Mouse (Mus musculus) CH12.LX (cell line): ENCODE results near the gene Alpk3. TPM values are rescaled to one million over a fixed set of nuclear protein-coding genes. Genes with fewer than 3 reads are reported as not detected.

Experiments used
- DNase-seq: peaks from one replicate; pipeline ENCODE4 v3.0.0-alpha.2; 2013; ENCODE audit errors: extremely low read depth
- H3K27ac ChIP-seq: 2 replicates; pipeline ENCODE4 v1.5.1; 2012; ENCODE audit warnings: low read depth, mild to moderate bottlenecking, control low read depth, moderate library complexity; ENCODE audit not compliant: insufficient read depth
- H3K27me3 ChIP-seq: replicated peaks from 2 replicates; pipeline ENCODE3; 2012; ENCODE audit warnings: inconsistent platforms
- H3K36me3 ChIP-seq, 2 experiments: replicated peaks in 1 of 2; 2 replicates each; pipeline versions ENCODE3 to v1.6.1; 2012; ENCODE audit warnings: inconsistent platforms in 1 of 2, low read length in 1 of 2, mild to moderate bottlenecking in 1 of 2, mixed read lengths in 1 of 2, moderate library complexity in 1 of 2; ENCODE audit not compliant: control insufficient read depth in 1 of 2, insufficient read depth in 1 of 2
- H3K4me1 ChIP-seq, 2 experiments: 2 replicates each; pipeline ENCODE4 v1.6.1; 2012; ENCODE audit warnings: inconsistent platforms in 1 of 2, moderate library complexity in 1 of 2; ENCODE audit not compliant: insufficient read depth in 2 of 2, control insufficient read depth in 1 of 2
- H3K4me2 ChIP-seq: 2 replicates; pipeline ENCODE4 v1.6.1; 2012; ENCODE audit warnings: low read depth, mild to moderate bottlenecking, control low read depth; ENCODE audit not compliant: poor library complexity, insufficient read depth, severe bottlenecking
- H3K4me3 ChIP-seq, 3 experiments: fragments of 150-350 bp in 1 of 3; sonication (generic) in 1 of 3; replicated peaks in 1 of 3; 2 replicates each; pipeline versions ENCODE3 to v1.5.1; 2011 to 2012; ENCODE audit warnings: low read depth in 2 of 3, low read length in 2 of 3, mild to moderate bottlenecking in 2 of 3, moderate library complexity in 2 of 3, control low read depth in 1 of 3, improper control_type of control experiment in 1 of 3, inconsistent platforms in 1 of 3, mixed read lengths in 1 of 3; ENCODE audit not compliant: poor library complexity in 1 of 3
- H3K79me2 ChIP-seq: replicated peaks from 2 replicates; pipeline ENCODE4 v1.6.1; 2012; ENCODE audit warnings: mild to moderate bottlenecking, moderate library complexity; ENCODE audit not compliant: control insufficient read depth, poor library complexity, insufficient read depth, severe bottlenecking; ENCODE audit errors: extremely low read depth
- H3K9ac ChIP-seq: 2 replicates; pipeline ENCODE4 v1.6.1; 2012; ENCODE audit warnings: low read depth, mild to moderate bottlenecking, control low read depth, moderate library complexity; ENCODE audit not compliant: insufficient read depth
- H3K9me3 ChIP-seq: replicated peaks from 2 replicates; pipeline ENCODE3; 2012; ENCODE audit warnings: low read length, inconsistent platforms, mixed read lengths
- CHD1 ChIP-seq: IDR thresholded peaks from 2 replicates; pipeline ENCODE4 v1.6.1; 2012; ENCODE audit warnings: low read depth, low read length, improper control_type of control experiment, inconsistent platforms
- CTCF ChIP-seq, 2 experiments: IDR thresholded peaks in 1 of 2; conservative IDR thresholded peaks in 1 of 2; 2 replicates each; pipeline ENCODE4 v1.5.1; 2011 to 2012; ENCODE audit warnings: low read depth in 2 of 2, low read length in 2 of 2, improper control_type of control experiment in 1 of 2, inconsistent platforms in 1 of 2, mild to moderate bottlenecking in 1 of 2, moderate library complexity in 1 of 2
- EP300 ChIP-seq: IDR thresholded peaks from 2 replicates; pipeline ENCODE4 v1.6.1; 2011; ENCODE audit warnings: low read length, improper control_type of control experiment
- ETS1 ChIP-seq: conservative IDR thresholded peaks from 2 replicates; pipeline ENCODE4 v1.6.1; 2012; ENCODE audit warnings: low read depth, mild to moderate bottlenecking, inconsistent platforms, low read length, improper control_type of control experiment, moderate library complexity
- JUN ChIP-seq: IDR thresholded peaks from 2 replicates; pipeline ENCODE4 v1.6.1; 2011; ENCODE audit warnings: low read depth, mild to moderate bottlenecking, low read length, improper control_type of control experiment, moderate library complexity; ENCODE audit not compliant: insufficient read depth
- MAFK ChIP-seq: IDR thresholded peaks from 2 replicates; pipeline ENCODE4 v1.6.1; 2011; ENCODE audit warnings: low read length, improper control_type of control experiment; ENCODE audit not compliant: insufficient replicate concordance
- MAZ ChIP-seq: IDR thresholded peaks from 2 replicates; pipeline ENCODE4 v1.6.1; 2012; ENCODE audit warnings: low read depth, mild to moderate bottlenecking, inconsistent platforms, low read length, improper control_type of control experiment, moderate library complexity
- NELFE ChIP-seq: IDR thresholded peaks from 2 replicates; pipeline ENCODE4 v1.6.1; 2011; ENCODE audit warnings: low read depth, low read length, improper control_type of control experiment
- NRF1 ChIP-seq: IDR thresholded peaks from 2 replicates; pipeline ENCODE4 v1.6.1; 2014; ENCODE audit warnings: low read depth, mild to moderate bottlenecking, inconsistent platforms, low read length, improper control_type of control experiment, moderate library complexity
- PAX5 ChIP-seq: IDR thresholded peaks from 2 replicates; pipeline ENCODE4 v1.6.1; 2012; ENCODE audit warnings: low read length, inconsistent platforms, mixed read lengths
- POLR2A ChIP-seq: IDR thresholded peaks from 2 replicates; pipeline ENCODE4 v1.6.1; 2011; ENCODE audit warnings: low read depth, mild to moderate bottlenecking, improper control_type of control experiment, low read length
- POLR2AphosphoS2 ChIP-seq: IDR thresholded peaks from 2 replicates; pipeline ENCODE4 v1.6.1; 2011; ENCODE audit warnings: low read depth, low read length, improper control_type of control experiment
- RAD21 ChIP-seq: IDR thresholded peaks from 2 replicates; pipeline ENCODE4 v1.6.1; 2011; ENCODE audit warnings: low read depth, mild to moderate bottlenecking, low read length, improper control_type of control experiment, moderate library complexity
- RCOR1 ChIP-seq: conservative IDR thresholded peaks from 2 replicates; pipeline ENCODE4 v1.6.1; 2012; ENCODE audit warnings: low read depth, mild to moderate bottlenecking, inconsistent platforms, low read length, improper control_type of control experiment
- SIN3A ChIP-seq: IDR thresholded peaks from 2 replicates; pipeline ENCODE4 v1.6.1; 2012; ENCODE audit warnings: low read length, improper control_type of control experiment, inconsistent platforms
- TBP ChIP-seq: conservative IDR thresholded peaks from 2 replicates; pipeline ENCODE4 v1.6.1; 2011; ENCODE audit warnings: low read depth, low read length, improper control_type of control experiment
- UBTF ChIP-seq: IDR thresholded peaks from 2 replicates; pipeline ENCODE4 v1.6.1; 2012; ENCODE audit warnings: low read depth, mild to moderate bottlenecking, inconsistent platforms, low read length, improper control_type of control experiment, moderate library complexity
- USF2 ChIP-seq: conservative IDR thresholded peaks from 2 replicates; pipeline ENCODE4 v1.6.1; 2011; ENCODE audit warnings: low read depth, low read length, improper control_type of control experiment
- ZC3H11A ChIP-seq: IDR thresholded peaks from 2 replicates; pipeline ENCODE4 v1.6.1; 2012; ENCODE audit warnings: low read depth, mild to moderate bottlenecking, inconsistent platforms, low read length, improper control_type of control experiment
- ZKSCAN1 ChIP-seq: IDR thresholded peaks from 2 replicates; pipeline ENCODE4 v1.6.1; 2012; ENCODE audit warnings: low read depth, inconsistent platforms, low read length, improper control_type of control experiment, borderline replicate concordance
- ZMIZ1 ChIP-seq: IDR thresholded peaks from 2 replicates; pipeline ENCODE4 v1.6.1; 2012; ENCODE audit warnings: low read depth, mild to moderate bottlenecking, inconsistent platforms, low read length, improper control_type of control experiment
- dilution Hi-C: fragments of 300-500 bp; cut with MboI; formaldehyde crosslinking; loops from 2 replicates; pipeline ENCODE4 v1.14.3; 2020; ENCODE audit warnings: low sequenced_read_pairs; ENCODE audit not compliant: extremely low pct_unique_long_range_greater_than_20kb, extremely low pct_ligation_motif_present
- in situ Hi-C: fragments of 300-500 bp; cut with MboI; formaldehyde crosslinking; loops from 3 replicates; pipeline ENCODE4 v1.14.3; 2019; ENCODE audit warnings: low sequenced_read_pairs, low pct_ligation_motif_present, low pct_unique_long_range_greater_than_20kb, mixed read lengths
- polyA plus RNA-seq: library from polyadenylated mRNA; unstranded; fragments of >175 nt; gene quantifications from 2 replicates; pipeline ENCODE4 v1.2.1, GENCODE M21; 2012; ENCODE audit warnings: low read depth; ENCODE audit not compliant: insufficient read length
- total RNA-seq, 2 experiments: library from RNA; depleted of rRNA; stranded (reverse); fragments of 300-350 nt in 1 of 2; fragments of >200 nt in 1 of 2; gene quantifications; 2 replicates each; pipeline ENCODE4 v1.2.3; 2012 to 2014

Alpk3 gene
- total and polyA plus RNA-seq, 3 experiments: 0.13 to 1.1 (median 0.64) TPM

DNA sequence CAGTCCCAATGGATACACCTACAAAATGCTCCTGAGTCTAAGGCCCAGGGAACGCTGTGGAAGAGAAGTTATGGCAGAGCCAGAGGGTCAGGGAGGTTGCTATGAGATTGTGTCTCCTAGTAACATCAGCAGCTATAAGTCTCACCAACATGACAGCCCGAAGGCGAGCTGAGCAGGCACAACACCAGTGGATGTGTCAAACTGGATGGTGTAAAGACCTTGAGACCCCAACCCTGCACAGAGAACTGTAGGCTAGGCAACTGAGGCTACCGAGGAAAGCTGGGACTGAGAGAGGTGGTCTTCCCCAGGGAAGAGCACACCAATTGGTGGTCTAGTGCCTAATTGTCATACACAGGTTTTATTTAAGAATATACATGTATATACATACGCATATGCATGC, 50.8 kb downstream of the Alpk3 start:
- in situ Hi-C loops (no loop called here), dilution Hi-C loops (no loop called here)
- H3K4me2 ChIP-seq: no peak overlapping the region
- no peaks in the 10 kb centered on the region for H3K9me3 ChIP-seq
- no peaks in the 10 kb centered on the region for H3K79me2 ChIP-seq
- TF ChIP-seq POLR2AphosphoS2 (no peak), ZKSCAN1 (no peak), RCOR1 (no peak), MAFK (no peak), TBP (no peak)
- H3K4me1 ChIP-seq: peaks cover 0 to 19% of the 10 kb centered on the region in 2 experiments; a peak in 2 of 4 replicates
- no peak overlapping the region for H3K27ac ChIP-seq
- no peaks in the 10 kb centered on the region for H3K27me3 ChIP-seq
- H3K9ac ChIP-seq: no peak overlapping the region
- no peaks in the 10 kb centered on the region for H3K36me3 ChIP-seq
- DNase-seq: no peak
- no peak overlapping the region for H3K4me3 ChIP-seq

DNA sequence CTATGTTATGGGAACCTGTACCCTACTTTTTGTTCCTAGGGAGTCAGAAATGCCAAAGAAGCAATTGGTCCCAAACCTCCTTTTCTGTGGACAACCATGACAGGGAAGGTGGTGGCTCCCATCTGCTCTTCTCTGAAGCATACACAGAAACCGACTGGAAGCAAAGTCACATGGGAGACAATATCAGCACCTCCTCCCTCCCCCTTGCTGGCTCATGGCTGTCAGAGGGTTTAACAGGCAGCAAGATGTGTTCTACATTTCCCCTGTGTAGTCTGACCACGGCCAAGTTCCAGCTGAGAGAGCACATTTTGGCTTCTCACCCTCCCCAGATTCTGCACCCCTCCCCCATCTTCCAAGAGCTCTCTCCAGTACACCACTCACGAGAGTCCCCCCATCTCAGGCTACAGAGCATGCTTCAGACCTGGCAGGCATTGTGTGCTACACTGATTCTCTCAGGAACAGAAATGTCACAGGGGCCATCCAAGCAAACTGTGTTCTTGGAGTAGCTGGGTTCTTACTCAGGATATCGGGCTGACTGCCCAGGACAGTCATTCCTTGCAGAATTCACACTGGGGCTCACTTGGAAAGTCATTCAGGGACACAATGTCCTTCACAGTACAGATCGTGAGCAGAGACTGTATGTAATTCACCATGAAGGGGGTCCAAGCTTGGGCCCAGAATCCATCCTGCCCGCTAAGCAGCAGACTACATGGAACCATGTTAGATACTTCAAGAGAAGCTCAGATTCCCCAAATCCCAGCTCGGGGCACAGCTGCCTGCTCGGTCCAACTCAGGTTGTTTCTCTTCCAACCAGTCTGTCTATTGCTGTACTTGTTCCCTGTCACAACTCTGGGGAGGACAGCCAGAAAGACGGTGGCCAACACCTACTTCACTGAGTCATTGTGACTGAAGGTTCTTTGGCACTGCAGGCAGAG, 52.6 kb downstream of the Alpk3 start:
- Histone ChIP-seq H3K4me3 (no peak overlapping the region), H3K79me2 (no peaks in the 10 kb centered on the region)
- TF ChIP-seq POLR2AphosphoS2: no peak
- TF ChIP-seq EP300: no peak
- no peak for TF ChIP-seq MAFK
- no peak for TF ChIP-seq JUN
- TF ChIP-seq POLR2A: no peak
- TF ChIP-seq RAD21: no peak
- no peak for TF ChIP-seq RCOR1
- TF ChIP-seq, all 38 proteins: peak for 0
- in situ Hi-C loops (no loop called here), dilution Hi-C loops (no loop called here)
- no peaks in the 10 kb centered on the region for H3K36me3 ChIP-seq
- peaks cover 0 to 13% of the 10 kb centered on the region in 2 experiments; a peak in 2 of 4 replicates for H3K4me1 ChIP-seq
- no peak overlapping the region for H3K27ac ChIP-seq
- H3K4me2 ChIP-seq: no peak overlapping the region
- no peaks in the 10 kb centered on the region for H3K27me3 ChIP-seq
- H3K9ac ChIP-seq: no peak overlapping the region
- no peaks in the 10 kb centered on the region for H3K9me3 ChIP-seq
- DNase-seq: no peak

DNA sequence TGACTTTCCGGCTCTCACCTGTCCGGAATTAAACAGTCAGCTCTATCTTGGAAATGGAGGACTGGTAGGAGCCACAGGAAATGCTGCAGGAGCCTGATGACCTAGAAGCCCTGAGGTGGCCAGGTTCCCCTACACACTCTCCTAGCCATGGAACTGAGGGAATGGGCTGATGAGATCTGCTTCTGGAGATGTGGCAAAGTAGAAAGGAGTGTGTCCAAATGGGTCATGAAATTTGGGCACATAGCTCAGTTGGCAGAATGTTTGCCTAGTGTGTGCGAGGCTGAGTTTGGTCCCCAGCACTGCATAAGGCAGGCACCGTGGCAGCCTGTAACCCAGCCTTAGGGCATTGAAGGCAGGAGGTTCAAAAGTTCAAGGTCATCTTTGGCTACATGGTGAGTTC, 53.4 kb downstream of the Alpk3 start:
- Histone ChIP-seq H3K27me3 (no peaks in the 10 kb centered on the region), H3K4me1 (peaks cover 0 to 17% of the 10 kb centered on the region in 2 experiments; a peak in 2 of 4 replicates), H3K4me3 (no peak overlapping the region), H3K9ac (no peak overlapping the region)
- no peak for DNase-seq
- dilution Hi-C loops: no loop called here
- TF ChIP-seq USF2 (no peak), ZC3H11A (no peak), POLR2A (no peak), ETS1 (no peak), PAX5 (no peak), UBTF (no peak), MAZ (no peak), TBP (no peak), SIN3A (no peak), CHD1 (no peak), CTCF (conservative IDR thresholded peaks at IDR 0.05 in 1 of 2, IDR thresholded peaks at IDR 0.05 in 1 of 2; ENCODE audit: low read depth in 2 of 2, low read length in 2 of 2) (no peak), ZMIZ1 (no peak), EP300 (no peak), NELFE (no peak), NRF1 (no peak)
- TF ChIP-seq, all 38 proteins: peak for 0
- no peaks in the 10 kb centered on the region for H3K79me2 ChIP-seq
- H3K9me3 ChIP-seq: no peaks in the 10 kb centered on the region
- no peak overlapping the region for H3K27ac ChIP-seq
- H3K36me3 ChIP-seq: no peaks in the 10 kb centered on the region
- H3K4me2 ChIP-seq: no peak overlapping the region
- in situ Hi-C loops: no loop called here
